Mouse (Mus musculus): ENCODE measurements around the gene St8sia6.

DNA sequence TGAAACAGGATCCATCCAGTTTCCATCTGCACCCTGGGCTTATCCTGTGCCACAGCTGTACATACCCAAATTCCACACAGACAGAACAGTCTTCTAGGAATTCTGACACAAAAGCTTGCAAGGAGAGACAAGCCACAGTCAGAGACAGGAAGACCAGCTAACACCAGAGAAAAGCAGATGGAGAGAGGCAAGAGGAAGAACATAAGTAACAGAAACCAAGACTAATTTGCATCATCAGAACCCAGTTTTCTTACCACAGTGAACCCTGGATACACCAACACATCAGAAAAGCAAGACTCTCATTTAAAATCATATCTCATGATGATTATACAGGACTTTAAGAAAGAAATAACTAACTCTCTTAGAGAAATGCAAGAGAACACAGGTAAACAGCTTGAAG is 16.8 kb downstream of the St8sia6 start:
- no peak for TF ChIP-seq CTCF (IDR thresholded peaks at IDR 0.05; ENCODE audit: borderline replicate concordance, control insufficient read depth, extremely low read depth, insufficient read depth, low read length, poor library complexity)
- no peak for TF ChIP-seq POLR2A (IDR thresholded peaks at IDR 0.05; ENCODE audit: control insufficient read depth, extremely low read depth, insufficient read depth, low read length, poor library complexity)
